Mouse (Mus musculus): ENCODE results near the gene Orm2. TPM values are rescaled to one million over a fixed set of nuclear protein-coding genes. Genes with fewer than 3 reads are reported as not detected.
A peak's percentile ranks its signal among the peaks of the same experiment; 100 is the strongest.

The Orm2 gene
- total and polyA plus RNA-seq, 3 experiments: not detected

DNA sequence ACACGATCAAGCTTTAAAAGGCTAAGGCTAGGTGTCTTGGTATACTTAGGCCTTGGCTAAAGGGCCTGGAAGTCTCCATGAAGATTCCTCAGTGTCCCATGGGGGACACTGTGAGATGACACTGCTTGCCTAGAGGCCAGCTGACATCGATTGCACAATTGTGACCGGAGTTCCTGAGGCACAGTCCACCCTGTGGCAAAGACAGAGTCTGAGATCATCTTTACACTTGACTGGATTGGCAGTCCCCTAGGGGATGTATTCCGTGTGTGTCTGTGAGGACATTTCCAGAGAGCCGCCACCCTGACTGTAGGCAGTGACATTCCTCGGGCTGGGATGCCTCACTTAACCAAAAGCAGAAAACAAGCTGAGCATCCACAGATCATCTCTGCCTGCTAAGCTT, 2.4 kb upstream of the Orm2 start:
- H3K4me2 ChIP-seq (ENCODE audit: insufficient read depth, low read depth, poor library complexity, severe bottlenecking): no peak overlapping the region
- dilution Hi-C loops (cut with MboI; ENCODE audit: extremely low pct_ligation_motif_present, extremely low pct_unique_long_range_greater_than_20kb, low sequenced_read_pairs) (no loop called here), in situ Hi-C loops (cut with MboI; ENCODE audit: low pct_ligation_motif_present, low pct_unique_long_range_greater_than_20kb, low sequenced_read_pairs) (loop anchor here (10.0 kb wide), 1 partner anchor 45 kb away; the partner anchor contains the start of gene Akna)
- no peak for TF ChIP-seq JUN (IDR thresholded peaks at IDR 0.05; ENCODE audit: insufficient read depth, low read depth, low read length)
- no peak for TF ChIP-seq ZMIZ1 (IDR thresholded peaks at IDR 0.05; ENCODE audit: low read depth, low read length)
- TF ChIP-seq POLR2AphosphoS2 (IDR thresholded peaks at IDR 0.05; ENCODE audit: low read depth, low read length): no peak
- TF ChIP-seq NELFE (IDR thresholded peaks at IDR 0.05; ENCODE audit: low read depth, low read length): no peak
- TF ChIP-seq MXI1 (IDR thresholded peaks at IDR 0.05; ENCODE audit: low read depth, low read length): no peak
- no peak for TF ChIP-seq E2F4 (IDR thresholded peaks at IDR 0.05; ENCODE audit: insufficient replicate concordance, low read depth, low read length)
- TF ChIP-seq ETS1 (conservative IDR thresholded peaks at IDR 0.05; ENCODE audit: low read depth, low read length): no peak
- TF ChIP-seq MEF2A (IDR thresholded peaks at IDR 0.05; ENCODE audit: borderline replicate concordance, low read depth, low read length): no peak
- no peak for TF ChIP-seq PAX5 (IDR thresholded peaks at IDR 0.05; ENCODE audit: low read length)
- no peak for TF ChIP-seq ZKSCAN1 (IDR thresholded peaks at IDR 0.05; ENCODE audit: borderline replicate concordance, low read depth, low read length)
- no peak for TF ChIP-seq MAX (IDR thresholded peaks at IDR 0.05; ENCODE audit: low read length)
- TF ChIP-seq EP300 (IDR thresholded peaks at IDR 0.05; ENCODE audit: low read length): no peak
- no peak for TF ChIP-seq USF1 (IDR thresholded peaks at IDR 0.05; ENCODE audit: low read depth, low read length)
- no peak for TF ChIP-seq USF2 (conservative IDR thresholded peaks at IDR 0.05; ENCODE audit: low read depth, low read length)
- no peak for TF ChIP-seq CTCF (conservative IDR thresholded peaks at IDR 0.05 in 1 of 2, IDR thresholded peaks at IDR 0.05 in 1 of 2; ENCODE audit: low read depth in 2 of 2, low read length in 2 of 2)
- no peak for TF ChIP-seq TCF12 (IDR thresholded peaks at IDR 0.05; ENCODE audit: low read depth, low read length)
- no peak for TF ChIP-seq UBTF (IDR thresholded peaks at IDR 0.05; ENCODE audit: low read depth, low read length)
- TF ChIP-seq ZC3H11A (IDR thresholded peaks at IDR 0.05; ENCODE audit: low read depth, low read length): no peak
- TF ChIP-seq HCFC1 (IDR thresholded peaks at IDR 0.05; ENCODE audit: low read depth, low read length): no peak
- H3K9ac ChIP-seq (ENCODE audit: insufficient read depth, low read depth): no peak overlapping the region
- no peaks in the 10 kb centered on the region for H3K27me3 ChIP-seq (replicated peaks)
- H3K36me3 ChIP-seq (replicated peaks in 1 of 2; ENCODE audit: control insufficient read depth in 1 of 2, insufficient read depth in 1 of 2, low read length in 1 of 2): peaks cover 29 to 55% of the 10 kb centered on the region in 2 experiments
- H3K27ac ChIP-seq (ENCODE audit: insufficient read depth, low read depth): no peak overlapping the region; the same call in 1 of the 2 replicates
- peaks cover 20 to 21% of the 10 kb centered on the region in 2 experiments for H3K4me1 ChIP-seq (ENCODE audit: control insufficient read depth in 1 of 2, insufficient read depth in 2 of 2)
- no peak overlapping the region for H3K4me3 ChIP-seq (replicated peaks in 1 of 3; ENCODE audit: low read depth in 2 of 3, low read length in 2 of 3, poor library complexity in 1 of 3)
- no peaks in the 10 kb centered on the region for H3K79me2 ChIP-seq (replicated peaks; ENCODE audit: control insufficient read depth, extremely low read depth, insufficient read depth, poor library complexity, severe bottlenecking)
- H3K9me3 ChIP-seq (replicated peaks; ENCODE audit: low read length): no peaks in the 10 kb centered on the region
- DNase-seq (ENCODE audit: extremely low read depth): no peak

GRCm38 (mm10) chr4:63368577-63368976, 6.3 kb downstream of the Orm2 start:
- Histone ChIP-seq H3K4me3 (replicated peaks in 1 of 3; ENCODE audit: low read depth in 2 of 3, low read length in 2 of 3, poor library complexity in 1 of 3) (no peak overlapping the region), H3K9me3 (replicated peaks; ENCODE audit: low read length) (peaks cover 1% of the 10 kb centered on the region), H3K27ac (ENCODE audit: insufficient read depth, low read depth) (no peak overlapping the region), H3K4me2 (ENCODE audit: insufficient read depth, low read depth, poor library complexity, severe bottlenecking) (no peak overlapping the region), H3K79me2 (replicated peaks; ENCODE audit: control insufficient read depth, extremely low read depth, insufficient read depth, poor library complexity, severe bottlenecking) (no peaks in the 10 kb centered on the region), H3K27me3 (replicated peaks) (no peaks in the 10 kb centered on the region), H3K9ac (ENCODE audit: insufficient read depth, low read depth) (no peak overlapping the region), H3K36me3 (replicated peaks in 1 of 2; ENCODE audit: control insufficient read depth in 1 of 2, insufficient read depth in 1 of 2, low read length in 1 of 2) (peaks cover 92 to 94% of the 10 kb centered on the region in 2 experiments), H3K4me1 (ENCODE audit: control insufficient read depth in 1 of 2, insufficient read depth in 2 of 2) (peaks cover 7 to 32% of the 10 kb centered on the region in 2 experiments)
- peak; percentile 69 for DNase-seq (ENCODE audit: extremely low read depth)
- dilution Hi-C loops (cut with MboI; ENCODE audit: extremely low pct_ligation_motif_present, extremely low pct_unique_long_range_greater_than_20kb, low sequenced_read_pairs): no loop called here
- in situ Hi-C loops (cut with MboI; ENCODE audit: low pct_ligation_motif_present, low pct_unique_long_range_greater_than_20kb, low sequenced_read_pairs): no loop called here
- peak; percentile 91 for TF ChIP-seq RAD21 (IDR thresholded peaks at IDR 0.05; ENCODE audit: low read depth, low read length)
- no peak for TF ChIP-seq TCF12 (IDR thresholded peaks at IDR 0.05; ENCODE audit: low read depth, low read length)
- no peak for TF ChIP-seq MYC (IDR thresholded peaks at IDR 0.05; ENCODE audit: low read depth, low read length)
- TF ChIP-seq ZNF384 (IDR thresholded peaks at IDR 0.05; ENCODE audit: low read depth, low read length): no peak
- TF ChIP-seq CTCF (conservative IDR thresholded peaks at IDR 0.05 in 1 of 2, IDR thresholded peaks at IDR 0.05 in 1 of 2; ENCODE audit: low read depth in 2 of 2, low read length in 2 of 2): peak; percentile 94 to 97
- no peak for TF ChIP-seq ETS1 (conservative IDR thresholded peaks at IDR 0.05; ENCODE audit: low read depth, low read length)
- TF ChIP-seq GABPA (IDR thresholded peaks at IDR 0.05; ENCODE audit: insufficient replicate concordance, low read depth, low read length): no peak
- no peak for TF ChIP-seq PAX5 (IDR thresholded peaks at IDR 0.05; ENCODE audit: low read length)
- no peak for TF ChIP-seq ELF1 (IDR thresholded peaks at IDR 0.05; ENCODE audit: low read depth, low read length)
- TF ChIP-seq JUND (conservative IDR thresholded peaks at IDR 0.05; ENCODE audit: low read depth, low read length): no peak
- TF ChIP-seq TBP (conservative IDR thresholded peaks at IDR 0.05; ENCODE audit: low read depth, low read length): no peak
- peak; percentile 59; the same call in 1 of the 2 replicates for TF ChIP-seq ZC3H11A (IDR thresholded peaks at IDR 0.05; ENCODE audit: low read depth, low read length)
- TF ChIP-seq MAZ (IDR thresholded peaks at IDR 0.05; ENCODE audit: low read depth, low read length): no peak
- TF ChIP-seq MEF2A (IDR thresholded peaks at IDR 0.05; ENCODE audit: borderline replicate concordance, low read depth, low read length): no peak; the same call in 1 of the 2 replicates
- no peak for TF ChIP-seq CHD2 (IDR thresholded peaks at IDR 0.05; ENCODE audit: low read length)
- TF ChIP-seq MXI1 (IDR thresholded peaks at IDR 0.05; ENCODE audit: low read depth, low read length): no peak
- no peak for TF ChIP-seq POLR2A (IDR thresholded peaks at IDR 0.05; ENCODE audit: low read depth, low read length)
- TF ChIP-seq RCOR1 (conservative IDR thresholded peaks at IDR 0.05; ENCODE audit: low read depth, low read length): no peak
- no peak for TF ChIP-seq USF2 (conservative IDR thresholded peaks at IDR 0.05; ENCODE audit: low read depth, low read length)
- TF ChIP-seq ZKSCAN1 (IDR thresholded peaks at IDR 0.05; ENCODE audit: borderline replicate concordance, low read depth, low read length): no peak
- no peak for TF ChIP-seq SIN3A (IDR thresholded peaks at IDR 0.05; ENCODE audit: low read length)
- TF ChIP-seq NRF1 (IDR thresholded peaks at IDR 0.05; ENCODE audit: low read depth, low read length): 0 out of 2 replicates have a peak, but pooled peaks have one; percentile 14

Measured in CH12.LX (cell line).